Mouse (Mus musculus) G1E (cell line): ENCODE measurements around the gene Pde1c. TPM values are rescaled to one million over a fixed set of nuclear protein-coding genes. Genes with fewer than 3 reads are reported as not detected.
A peak's percentile ranks its signal among the peaks of the same experiment; 100 is the strongest.

ENCODE experiments used
- ATAC-seq: 2 replicates; pipeline ENCODE4 v1.8.0; 2016; ENCODE audit warnings: mild to moderate bottlenecking; ENCODE audit not compliant: insufficient number of reproducible peaks, poor library complexity, low FRiP score, severe bottlenecking; ENCODE audit errors: extremely low read depth
- DNase-seq: peaks from one replicate; pipeline ENCODE4 v3.0.0; 2012; ENCODE audit warnings: low spot score
- H3K27me3 ChIP-seq: 2 replicates; pipeline ENCODE4 v1.6.1; 2012; ENCODE audit warnings: mild to moderate bottlenecking, low read length, inconsistent platforms; ENCODE audit not compliant: insufficient read depth
- H3K36me3 ChIP-seq: replicated peaks from 2 replicates; pipeline ENCODE3; 2012; ENCODE audit warnings: mild to moderate bottlenecking, inconsistent platforms
- H3K4me1 ChIP-seq: 2 replicates; pipeline ENCODE4 v1.6.1; 2012; ENCODE audit warnings: low read depth, low read length, inconsistent platforms, mixed read lengths; ENCODE audit not compliant: insufficient read depth
- H3K4me3 ChIP-seq: 2 replicates; pipeline ENCODE4 v1.5.1; 2012; ENCODE audit warnings: low read depth, mild to moderate bottlenecking, inconsistent platforms, low read length, moderate library complexity, mixed read lengths
- H3K9me3 ChIP-seq: replicated peaks from 2 replicates; pipeline ENCODE4 v1.6.1; 2012; ENCODE audit warnings: inconsistent platforms
- CTCF ChIP-seq: IDR thresholded peaks from 2 replicates; pipeline ENCODE4 v1.5.1; 2012; ENCODE audit warnings: low read depth, low read length, inconsistent platforms, mixed read lengths
- GATA1 ChIP-seq: IDR thresholded peaks from 2 replicates; pipeline ENCODE4 v1.6.1; 2012; ENCODE audit warnings: borderline replicate concordance, low read length, inconsistent platforms, mixed read lengths
- GATA2 ChIP-seq: IDR thresholded peaks from 2 replicates; pipeline ENCODE4 v1.6.1; 2012; ENCODE audit warnings: low read depth, low read length, inconsistent platforms, borderline replicate concordance
- POLR2AphosphoS5 ChIP-seq: IDR thresholded peaks from 2 replicates; pipeline ENCODE4 v1.6.1; 2012; ENCODE audit warnings: low read depth, low read length, inconsistent platforms; ENCODE audit not compliant: insufficient replicate concordance
- TAL1 ChIP-seq: conservative IDR thresholded peaks from 2 replicates; pipeline ENCODE4 v1.6.1; 2012; ENCODE audit warnings: low read depth, low read length, inconsistent platforms, mixed read lengths
- polyA plus RNA-seq: library from polyadenylated mRNA; stranded (reverse); fragments of >175 nt; gene quantifications from 2 replicates; pipeline ENCODE4 v1.2.3, GENCODE M21; 2012
- total RNA-seq, 2 experiments: library from RNA; stranded (forward) in 1 of 2; stranded (reverse) in 1 of 2; fragments of 200-1000 nt in 1 of 2; fragments of >200 nt in 1 of 2; fragmentation: Nextera tagmentation in 1 of 2; gene quantifications; 2 replicates each; pipeline ENCODE4 v1.2.3; 2014 to 2017

Pde1c gene
- total and polyA plus RNA-seq, 3 experiments: 0.38 TPM; not detected in 2

- DNase-seq: no peak
- no peak overlapping the region for H3K4me3 ChIP-seq
- no peak for TF ChIP-seq GATA2
- TF ChIP-seq CTCF: no peak
- no peak for TF ChIP-seq TAL1
- no peak for TF ChIP-seq GATA1
- no peak for TF ChIP-seq POLR2AphosphoS5
- H3K9me3 ChIP-seq: no peaks in the 10 kb centered on the region
- H3K4me1 ChIP-seq: no peaks in the 10 kb centered on the region
- no peak for ATAC-seq
- H3K27me3 ChIP-seq: no peaks in the 10 kb centered on the region
- no peaks in the 10 kb centered on the region for H3K36me3 ChIP-seq
These were observed 92.3 kb downstream of the Pde1c start for GRCm38 (mm10) chr6:56476581-56476980.

DNA sequence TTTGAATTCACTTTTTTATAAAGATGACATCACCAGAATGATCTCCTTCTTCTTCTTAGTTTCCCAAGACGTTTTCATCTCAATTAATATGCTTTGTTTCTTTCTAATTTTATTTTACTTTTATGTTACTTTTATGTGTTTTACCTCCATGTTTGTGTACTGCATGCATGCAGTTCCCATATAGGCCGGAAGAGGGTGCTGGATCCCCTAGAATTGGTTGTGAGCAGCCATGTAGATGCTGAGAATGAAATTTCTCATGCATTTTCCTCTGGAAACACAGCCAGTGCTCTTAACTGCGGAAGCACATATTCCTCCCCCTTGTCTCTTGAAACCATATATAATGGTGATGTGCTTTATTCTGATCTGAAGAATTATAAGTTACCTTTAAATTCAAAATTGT lies 110.8 kb downstream of the Pde1c start:
- DNase-seq (no peak), ATAC-seq (no peak)
- H3K27me3 ChIP-seq: no peaks in the 10 kb centered on the region
- H3K4me1 ChIP-seq: no peaks in the 10 kb centered on the region
- H3K9me3 ChIP-seq: no peaks in the 10 kb centered on the region
- H3K4me3 ChIP-seq: no peak overlapping the region
- TF ChIP-seq CTCF: 0 out of 2 replicates have a peak, but pooled peaks have one; percentile 9
- TF ChIP-seq POLR2AphosphoS5: no peak
- no peak for TF ChIP-seq GATA2
- no peaks in the 10 kb centered on the region for H3K36me3 ChIP-seq

DNA sequence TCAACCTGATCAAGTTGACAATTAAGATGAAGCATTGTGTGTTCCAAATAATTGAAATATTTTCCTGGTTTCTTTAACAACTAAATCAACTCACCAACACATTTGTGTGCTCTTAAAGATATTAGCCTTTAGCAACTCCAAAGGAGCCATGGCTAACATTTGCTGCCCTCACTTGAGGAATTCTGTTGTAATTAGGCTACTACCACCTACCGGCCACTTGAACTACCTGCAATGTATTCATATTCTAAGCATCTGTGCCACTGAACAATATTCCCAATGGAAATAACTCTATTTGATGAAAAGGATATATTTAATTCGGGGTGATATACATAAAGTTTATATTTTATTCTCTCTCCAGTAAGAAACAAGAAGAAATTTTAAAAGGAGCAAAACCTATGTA lies 121.0 kb downstream of the Pde1c start:
- DNase-seq (no peak), ATAC-seq (no peak)
- H3K9me3 ChIP-seq: no peaks in the 10 kb centered on the region
- no peaks in the 10 kb centered on the region for H3K36me3 ChIP-seq
- 0 out of 2 replicates have a peak, but pooled peaks cover 2% of the 10 kb centered on the region for H3K27me3 ChIP-seq
- H3K4me1 ChIP-seq: no peaks in the 10 kb centered on the region
- H3K4me3 ChIP-seq: no peak overlapping the region
- TF ChIP-seq TAL1 (no peak), GATA1 (no peak), POLR2AphosphoS5 (no peak), CTCF (no peak), GATA2 (no peak)

DNA sequence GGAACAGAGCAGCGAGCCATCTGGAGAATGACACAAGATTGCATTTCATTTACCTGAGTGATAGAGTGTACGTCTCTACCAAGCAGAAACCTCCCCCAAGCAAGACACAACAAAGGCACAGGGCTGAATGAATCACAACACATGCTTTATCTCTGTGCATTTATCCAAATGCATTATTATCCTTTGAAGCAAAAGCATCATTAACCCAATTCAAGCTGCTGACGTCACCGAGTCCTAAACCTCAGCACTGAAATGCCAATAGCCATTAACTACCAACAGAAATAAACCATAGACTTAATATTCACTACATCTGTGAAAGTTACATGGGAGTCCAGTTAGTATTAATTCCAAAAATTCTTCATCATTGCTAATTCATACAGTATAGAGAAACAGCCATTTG lies 127.4 kb downstream of the Pde1c start:
- Histone ChIP-seq H3K27me3 (0 out of 2 replicates have a peak, but pooled peaks cover 2% of the 10 kb centered on the region), H3K36me3 (no peaks in the 10 kb centered on the region), H3K4me1 (no peaks in the 10 kb centered on the region), H3K9me3 (no peaks in the 10 kb centered on the region), H3K4me3 (no peak overlapping the region)
- DNase-seq (no peak), ATAC-seq (no peak)
- TF ChIP-seq CTCF (no peak), GATA1 (no peak), POLR2AphosphoS5 (no peak), TAL1 (no peak), GATA2 (no peak)

DNA sequence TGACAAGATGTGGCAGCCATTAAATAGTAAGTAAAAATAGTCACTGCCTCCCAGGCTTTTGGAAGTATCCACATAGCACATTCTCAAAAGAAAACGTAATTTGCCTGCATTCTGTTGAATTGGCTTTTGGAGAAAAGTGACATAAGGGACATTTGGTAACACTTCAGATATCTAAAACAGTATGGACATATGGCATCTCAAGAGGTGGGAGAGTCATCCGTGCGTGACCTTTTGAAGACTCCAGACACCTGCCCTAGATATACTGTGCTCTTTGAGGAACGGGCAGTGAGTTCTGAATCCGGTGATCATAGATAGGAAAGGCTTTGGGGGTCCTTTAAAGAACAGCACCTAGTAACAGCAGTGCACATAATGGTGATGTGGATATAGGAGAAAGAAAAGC lies 143.1 kb downstream of the Pde1c start:
- DNase-seq: no peak
- no peaks in the 10 kb centered on the region for H3K27me3 ChIP-seq
- no peak for ATAC-seq
- no peak overlapping the region for H3K4me3 ChIP-seq
- H3K36me3 ChIP-seq: no peaks in the 10 kb centered on the region
- no peaks in the 10 kb centered on the region for H3K9me3 ChIP-seq
- no peaks in the 10 kb centered on the region for H3K4me1 ChIP-seq
- no peak for TF ChIP-seq POLR2AphosphoS5
- TF ChIP-seq TAL1: no peak
- no peak for TF ChIP-seq GATA1
- TF ChIP-seq CTCF: no peak
- TF ChIP-seq GATA2: no peak

GRCm38 (mm10) chr6:56422866-56423265 lies 146.0 kb downstream of the Pde1c start:
- Histone ChIP-seq H3K36me3 (no peaks in the 10 kb centered on the region), H3K4me3 (no peak overlapping the region), H3K4me1 (no peaks in the 10 kb centered on the region), H3K9me3 (no peaks in the 10 kb centered on the region), H3K27me3 (no peaks in the 10 kb centered on the region)
- TF ChIP-seq POLR2AphosphoS5 (no peak), CTCF (no peak), GATA1 (no peak), GATA2 (no peak), TAL1 (no peak)
- ATAC-seq (no peak), DNase-seq (no peak)

- Histone ChIP-seq H3K4me1 (no peaks in the 10 kb centered on the region), H3K9me3 (no peaks in the 10 kb centered on the region), H3K27me3 (no peaks in the 10 kb centered on the region), H3K36me3 (no peaks in the 10 kb centered on the region), H3K4me3 (no peak overlapping the region)
- ATAC-seq (no peak), DNase-seq (no peak)
- no peak for TF ChIP-seq GATA2
- TF ChIP-seq POLR2AphosphoS5: no peak
- no peak for TF ChIP-seq TAL1
- no peak for TF ChIP-seq GATA1
- no peak for TF ChIP-seq CTCF
These were observed 152.7 kb downstream of the Pde1c start for GRCm38 (mm10) chr6:56416191-56416590.
